Mouse (Mus musculus): ENCODE measurements around the gene BC107364. TPM values are rescaled to one million over a fixed set of nuclear protein-coding genes. Genes with fewer than 3 reads are reported as not detected.
A peak's percentile ranks its signal among the peaks of the same experiment; 100 is the strongest.
"Not testable (repeated sequence)": the region's sequence is repeated elsewhere in the genome, so short reads cannot be mapped to it uniquely, and the experiment has no call there.

The BC107364 gene
- polyA plus RNA-seq, 1 experiment: 0.09 TPM

- not testable (repeated sequence) for H3K27me3 ChIP-seq (ENCODE audit: control insufficient read depth, insufficient read depth, low read length); H3K4me1 ChIP-seq (replicated peaks; ENCODE audit: control insufficient read depth, insufficient read depth, low read length); H3K4me3 ChIP-seq (ENCODE audit: control insufficient read depth, insufficient read depth, low read length); DNase-seq; H3K27ac ChIP-seq (ENCODE audit: control insufficient read depth, insufficient read depth, low read length); H3K36me3 ChIP-seq (ENCODE audit: control insufficient read depth, insufficient read depth, low read length)
- WGBS: no CpG with 5 or more reads among the region's 48 CpGs
Measured at GRCm38 (mm10) chr3:96458886-96459439, 6.9 kb upstream of the BC107364 start.

GRCm38 (mm10) chr3:96458008-96458407 is 5.9 kb upstream of the BC107364 start:
- H3K4me3 ChIP-seq (ENCODE audit: control insufficient read depth, insufficient read depth, low read length); H3K4me1 ChIP-seq (replicated peaks; ENCODE audit: control insufficient read depth, insufficient read depth, low read length); H3K27ac ChIP-seq (ENCODE audit: control insufficient read depth, insufficient read depth, low read length); H3K27me3 ChIP-seq (ENCODE audit: control insufficient read depth, insufficient read depth, low read length); DNase-seq; H3K36me3 ChIP-seq (ENCODE audit: control insufficient read depth, insufficient read depth, low read length): not testable (repeated sequence)
- no CpG with 5 or more reads among the region's 53 CpGs for WGBS

GRCm38 (mm10) chr3:96451181-96451737 is 847 bp downstream of the BC107364 start:
- not testable (repeated sequence) for H3K4me3 ChIP-seq (ENCODE audit: control insufficient read depth, insufficient read depth, low read length); H3K36me3 ChIP-seq (ENCODE audit: control insufficient read depth, insufficient read depth, low read length); DNase-seq; H3K4me1 ChIP-seq (replicated peaks; ENCODE audit: control insufficient read depth, insufficient read depth, low read length); H3K27me3 ChIP-seq (ENCODE audit: control insufficient read depth, insufficient read depth, low read length); H3K27ac ChIP-seq (ENCODE audit: control insufficient read depth, insufficient read depth, low read length)
- no CpG with 5 or more reads among the region's 50 CpGs for WGBS

GRCm38 (mm10) chr3:96450586-96450896 is 1.6 kb downstream of the BC107364 start:
- not testable (repeated sequence) for H3K4me1 ChIP-seq (replicated peaks; ENCODE audit: control insufficient read depth, insufficient read depth, low read length); H3K27me3 ChIP-seq (ENCODE audit: control insufficient read depth, insufficient read depth, low read length); H3K27ac ChIP-seq (ENCODE audit: control insufficient read depth, insufficient read depth, low read length); H3K4me3 ChIP-seq (ENCODE audit: control insufficient read depth, insufficient read depth, low read length); DNase-seq; H3K36me3 ChIP-seq (ENCODE audit: control insufficient read depth, insufficient read depth, low read length)
- WGBS: 0% methylated on average over 1 of the region's 10 CpGs

- not testable (repeated sequence) for H3K4me1 ChIP-seq (replicated peaks; ENCODE audit: control insufficient read depth, insufficient read depth, low read length); H3K27ac ChIP-seq (ENCODE audit: control insufficient read depth, insufficient read depth, low read length); H3K4me3 ChIP-seq (ENCODE audit: control insufficient read depth, insufficient read depth, low read length); DNase-seq; H3K27me3 ChIP-seq (ENCODE audit: control insufficient read depth, insufficient read depth, low read length); H3K36me3 ChIP-seq (ENCODE audit: control insufficient read depth, insufficient read depth, low read length)
- WGBS: no CpG with 5 or more reads among the region's 68 CpGs
Measured at GRCm38 (mm10) chr3:96449762-96450585, 2.1 kb downstream of the BC107364 start.

GRCm38 (mm10) chr3:96445436-96445835 is 6.7 kb downstream of the BC107364 start:
- 86% methylated on average over 4 of the region's 4 CpGs for WGBS
- DNase-seq: no peak
- H3K27me3 ChIP-seq (ENCODE audit: control insufficient read depth, insufficient read depth, low read length): peaks cover 3% of the 10 kb centered on the region
- H3K36me3 ChIP-seq (ENCODE audit: control insufficient read depth, insufficient read depth, low read length): no peaks in the 10 kb centered on the region
- TF ChIP-seq CTCF (IDR thresholded peaks at IDR 0.05; ENCODE audit: borderline replicate concordance, control insufficient read depth, extremely low read depth, insufficient read depth, low read length, poor library complexity) (no peak), POLR2A (IDR thresholded peaks at IDR 0.05; ENCODE audit: control insufficient read depth, extremely low read depth, insufficient read depth, low read length, poor library complexity) (no peak)
- H3K4me1 ChIP-seq (replicated peaks; ENCODE audit: control insufficient read depth, insufficient read depth, low read length): no peaks in the 10 kb centered on the region
- no peak overlapping the region for H3K4me3 ChIP-seq (ENCODE audit: control insufficient read depth, insufficient read depth, low read length)
- no peak overlapping the region for H3K27ac ChIP-seq (ENCODE audit: control insufficient read depth, insufficient read depth, low read length)

- peaks cover 4% of the 10 kb centered on the region for H3K27me3 ChIP-seq (ENCODE audit: control insufficient read depth, insufficient read depth, low read length)
- WGBS: 4% methylated on average over 13 of the region's 13 CpGs
Measured at GRCm38 (mm10) chr3:96440578-96440977, 11.5 kb downstream of the BC107364 start.

More at GRCm38 (mm10) chr3:96440578-96440977, 11.5 kb downstream of the BC107364 start:
- Histone ChIP-seq H3K27ac (ENCODE audit: control insufficient read depth, insufficient read depth, low read length) (no peak overlapping the region), H3K4me3 (ENCODE audit: control insufficient read depth, insufficient read depth, low read length) (no peak overlapping the region), H3K4me1 (replicated peaks; ENCODE audit: control insufficient read depth, insufficient read depth, low read length) (no peaks in the 10 kb centered on the region), H3K36me3 (ENCODE audit: control insufficient read depth, insufficient read depth, low read length) (no peaks in the 10 kb centered on the region)
- DNase-seq: peak; percentile 57
- no peak for TF ChIP-seq POLR2A (IDR thresholded peaks at IDR 0.05; ENCODE audit: control insufficient read depth, extremely low read depth, insufficient read depth, low read length, poor library complexity)
- TF ChIP-seq CTCF (IDR thresholded peaks at IDR 0.05; ENCODE audit: borderline replicate concordance, control insufficient read depth, extremely low read depth, insufficient read depth, low read length, poor library complexity): peak; percentile 36; the same call in 1 of the 2 replicates

Data from thymus, adult 2 months (tissue).